Mouse (Mus musculus): Measurements from ENCODE around the gene Hist1h2ae. TPM values are rescaled to one million over a fixed set of nuclear protein-coding genes. Genes with fewer than 3 reads are reported as not detected.
"Not testable (repeated sequence)": the region's sequence is repeated elsewhere in the genome, so short reads cannot be mapped to it uniquely, and the experiment has no call there.

Gene Hist1h2ae
- polyA plus RNA-seq, 1 experiment from 2014 or later = 14.5 TPM

- H3K9me3 ChIP-seq (ENCODE audit: control insufficient read depth, low read length); H3K36me3 ChIP-seq (ENCODE audit: control insufficient read depth, insufficient read depth, low read length); H3K4me1 ChIP-seq (ENCODE audit: control insufficient read depth, insufficient read depth, low read depth, low read length); H3K9ac ChIP-seq (ENCODE audit: low read depth, low read length); H3K27me3 ChIP-seq (replicated peaks; ENCODE audit: control insufficient read depth, insufficient read depth, low read length): not testable (repeated sequence)
- Histone ChIP-seq H3K4me2 (ENCODE audit: low read length) (peak overlapping the region; percentile 45), H3K4me3 (ENCODE audit: low read length) (peak overlapping the region; percentile 43), H3K27ac (ENCODE audit: low read depth, low read length) (peak overlapping the region; percentile 81)
- ATAC-seq = peak; percentile 5; the same call in 1 of the 2 replicates
- WGBS = 0% methylated on average over 10 of the region's 14 CpGs
Observed at GRCm38 (mm10) chr13:23544787-23545120, 26.3 kb downstream of the Hist1h2ae start.

- Histone ChIP-seq H3K27ac (ENCODE audit: low read depth, low read length) (peak within 1 kb of the TSS; percentile 81), H3K4me2 (ENCODE audit: low read length) (peak within 1 kb of the TSS; percentile 83), H3K36me3 (ENCODE audit: control insufficient read depth, insufficient read depth, low read length) (no peaks in the 10 kb centered on the region), H3K4me3 (ENCODE audit: low read length) (peak within 1 kb of the TSS; percentile 47), H3K4me1 (ENCODE audit: control insufficient read depth, insufficient read depth, low read depth, low read length) (peaks cover 4% of the 10 kb centered on the region), H3K9me3 (ENCODE audit: control insufficient read depth, low read length) (no peaks in the 10 kb centered on the region), H3K27me3 (replicated peaks; ENCODE audit: control insufficient read depth, insufficient read depth, low read length) (no peaks in the 10 kb centered on the region), H3K9ac (ENCODE audit: low read depth, low read length) (peak within 1 kb of the TSS; percentile 64)
- WGBS = under 1% methylated on average over 21 of the region's 45 CpGs
- ATAC-seq = peak; percentile 97
Observed at GRCm38 (mm10) chr13:23543965-23544786, 26.8 kb downstream of the Hist1h2ae start, which contains the start of gene Hist1h3f. Gene Hist1h3f (plus strand): TSS chr13:23544052.

GRCm38 (mm10) chr13:23542999-23543607, 27.9 kb downstream of the Hist1h2ae start, which contains the start of gene Hist1h2bh:
Gene Hist1h2bh (minus strand): TSS chr13:23543392.
- peak within 1 kb of the TSS; percentile 56 for H3K9ac ChIP-seq (ENCODE audit: low read depth, low read length)
- H3K4me3 ChIP-seq (ENCODE audit: low read length) = peak within 1 kb of the TSS; percentile 47
- H3K36me3 ChIP-seq (ENCODE audit: control insufficient read depth, insufficient read depth, low read length); H3K4me1 ChIP-seq (ENCODE audit: control insufficient read depth, insufficient read depth, low read depth, low read length); H3K9me3 ChIP-seq (ENCODE audit: control insufficient read depth, low read length); H3K27me3 ChIP-seq (replicated peaks; ENCODE audit: control insufficient read depth, insufficient read depth, low read length): not testable (repeated sequence)
- WGBS = under 1% methylated on average over 25 of the region's 42 CpGs
- ATAC-seq = peak; percentile 93
- H3K27ac ChIP-seq (ENCODE audit: low read depth, low read length) = peak within 1 kb of the TSS; percentile 68
- H3K4me2 ChIP-seq (ENCODE audit: low read length) = peak within 1 kb of the TSS; percentile 83

DNA sequence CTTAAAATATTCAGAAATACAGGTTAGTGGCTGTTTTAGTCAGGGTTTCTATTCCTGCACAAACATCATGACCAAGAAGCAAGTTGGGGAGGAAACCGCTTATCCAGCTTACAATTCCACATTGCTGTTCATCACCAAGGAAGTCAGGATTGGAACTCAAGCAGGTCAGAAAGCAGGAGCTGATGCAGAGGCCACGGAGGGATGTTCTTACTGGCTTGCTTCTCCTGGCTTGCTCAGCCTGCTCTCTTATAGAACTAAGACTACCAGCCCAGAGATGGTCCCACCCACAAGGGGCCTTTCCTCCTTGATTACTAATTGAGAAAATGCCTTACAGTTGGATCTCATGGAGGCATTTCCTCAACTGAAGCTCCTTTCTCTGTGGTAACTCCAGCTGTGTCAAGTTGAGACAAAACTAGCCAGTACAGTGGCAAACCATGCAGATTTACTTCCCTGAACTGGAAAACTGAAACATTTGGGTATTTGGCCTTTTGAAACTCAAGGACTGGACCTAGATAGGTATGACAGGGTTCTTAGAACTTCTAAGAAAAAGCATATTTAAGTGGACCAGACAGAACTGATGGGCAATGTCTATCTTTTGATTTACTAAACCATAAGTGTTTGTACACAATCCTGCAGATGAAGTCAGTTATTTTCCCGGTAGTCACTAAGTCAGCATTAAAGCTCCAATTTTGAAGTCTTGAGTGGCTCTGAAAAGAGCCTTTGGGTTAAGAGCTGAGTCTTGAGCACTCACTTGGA, 28.6 kb downstream of the Hist1h2ae start:
- Histone ChIP-seq H3K4me2 (ENCODE audit: low read length) (peak overlapping the region; percentile 83), H3K9ac (ENCODE audit: low read depth, low read length) (peak overlapping the region; percentile 56), H3K4me3 (ENCODE audit: low read length) (peak overlapping the region; percentile 47)
- WGBS = 4% methylated on average over 3 of the region's 3 CpGs
- H3K27ac ChIP-seq (ENCODE audit: low read depth, low read length); H3K36me3 ChIP-seq (ENCODE audit: control insufficient read depth, insufficient read depth, low read length); H3K9me3 ChIP-seq (ENCODE audit: control insufficient read depth, low read length); ATAC-seq; H3K4me1 ChIP-seq (ENCODE audit: control insufficient read depth, insufficient read depth, low read depth, low read length); H3K27me3 ChIP-seq (replicated peaks; ENCODE audit: control insufficient read depth, insufficient read depth, low read length): not testable (repeated sequence)

DNA sequence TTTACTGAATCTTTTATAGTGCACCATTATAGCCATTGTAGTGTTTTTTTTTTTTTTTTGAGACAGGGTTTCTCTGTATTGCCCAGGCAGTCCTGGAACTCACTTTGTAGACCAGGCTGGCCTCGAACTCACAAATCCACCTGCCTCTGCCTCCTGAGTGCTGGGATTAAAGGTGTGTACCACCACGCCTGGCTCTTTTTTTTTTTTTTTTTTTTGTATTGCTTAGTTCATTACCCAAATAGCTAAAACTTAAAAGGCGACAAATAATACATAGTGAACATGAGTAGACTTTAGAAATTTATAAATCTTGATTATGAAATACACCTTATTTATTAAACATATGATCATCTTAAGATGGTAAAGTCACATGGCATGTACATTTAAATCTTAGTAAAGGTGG, 29.5 kb downstream of the Hist1h2ae start:
- no peaks in the 10 kb centered on the region for H3K27me3 ChIP-seq (replicated peaks; ENCODE audit: control insufficient read depth, insufficient read depth, low read length)
- H3K4me3 ChIP-seq (ENCODE audit: low read length) = no peak overlapping the region
- no peak for ATAC-seq
- no peaks in the 10 kb centered on the region for H3K36me3 ChIP-seq (ENCODE audit: control insufficient read depth, insufficient read depth, low read length)
- H3K4me2 ChIP-seq (ENCODE audit: low read length) = no peak overlapping the region
- peaks cover 4% of the 10 kb centered on the region for H3K4me1 ChIP-seq (ENCODE audit: control insufficient read depth, insufficient read depth, low read depth, low read length)
- H3K9ac ChIP-seq (ENCODE audit: low read depth, low read length) = no peak overlapping the region
- no peak overlapping the region for H3K27ac ChIP-seq (ENCODE audit: low read depth, low read length)
- no peaks in the 10 kb centered on the region for H3K9me3 ChIP-seq (ENCODE audit: control insufficient read depth, low read length)
- WGBS = 87% methylated on average over 3 of the region's 3 CpGs

- H3K27ac ChIP-seq (ENCODE audit: low read depth, low read length); H3K4me2 ChIP-seq (ENCODE audit: low read length); H3K27me3 ChIP-seq (replicated peaks; ENCODE audit: control insufficient read depth, insufficient read depth, low read length); ATAC-seq; H3K4me1 ChIP-seq (ENCODE audit: control insufficient read depth, insufficient read depth, low read depth, low read length); H3K9me3 ChIP-seq (ENCODE audit: control insufficient read depth, low read length); H3K9ac ChIP-seq (ENCODE audit: low read depth, low read length); H3K36me3 ChIP-seq (ENCODE audit: control insufficient read depth, insufficient read depth, low read length); H3K4me3 ChIP-seq (ENCODE audit: low read length): not testable (repeated sequence)
- WGBS = 89% methylated on average over 1 of the region's 1 CpGs
Observed at GRCm38 (mm10) chr13:23539821-23540220, 31.2 kb downstream of the Hist1h2ae start.

DNA sequence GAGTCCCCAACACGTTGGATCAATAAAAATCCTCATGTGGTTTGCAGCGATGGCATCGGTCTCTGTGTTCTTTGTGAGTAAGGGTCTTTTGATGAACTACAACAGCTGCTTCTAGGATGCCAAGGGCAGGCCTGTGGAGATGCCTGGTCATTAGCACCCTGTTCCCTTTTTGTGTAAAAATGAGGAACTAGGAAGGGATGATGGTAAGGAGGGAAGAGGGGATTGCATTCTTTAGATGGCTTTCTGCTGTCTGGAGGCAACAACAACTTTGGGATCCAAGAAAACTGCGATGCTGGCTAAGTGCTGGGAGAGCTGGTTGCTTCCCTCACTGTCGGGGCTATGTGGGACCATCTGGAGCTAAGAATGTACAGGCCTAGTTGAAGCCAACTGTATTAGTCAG, 32.8 kb downstream of the Hist1h2ae start:
- no peaks in the 10 kb centered on the region for H3K36me3 ChIP-seq (ENCODE audit: control insufficient read depth, insufficient read depth, low read length)
- ATAC-seq = no peak
- WGBS = 79% methylated on average over 5 of the region's 5 CpGs

DNA sequence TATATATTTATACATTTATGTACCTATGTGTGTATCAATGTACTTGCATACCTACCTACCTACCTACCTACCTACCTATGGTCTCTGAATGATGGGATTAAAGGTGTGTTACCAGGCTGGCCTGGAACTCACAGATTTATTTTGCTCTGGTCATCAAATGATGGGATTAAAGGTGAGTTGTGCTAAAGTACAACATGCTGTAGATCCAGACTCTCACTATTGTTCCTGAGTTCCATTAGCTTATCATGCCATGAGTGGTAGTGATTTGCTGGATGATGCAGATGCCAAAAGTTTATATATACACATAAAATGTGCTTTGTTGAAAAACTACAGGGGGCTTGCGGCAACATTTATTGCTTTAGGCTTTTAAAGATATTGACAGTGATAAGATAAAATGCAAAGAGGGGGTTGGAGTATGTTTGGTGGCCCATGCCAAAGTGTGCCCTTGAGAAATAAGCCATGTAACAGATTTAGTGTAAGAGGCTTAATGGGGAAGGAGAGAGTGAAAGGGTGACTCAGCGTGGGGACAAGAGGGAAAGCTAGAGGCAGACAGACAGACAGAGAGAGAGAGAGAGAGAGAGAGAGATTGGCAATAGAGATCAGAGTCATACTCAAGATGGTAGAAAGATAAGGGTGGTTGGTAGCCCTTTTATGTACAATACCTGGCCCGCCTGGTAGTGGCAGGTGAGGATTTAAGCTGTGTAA, 33.9 kb downstream of the Hist1h2ae start:
- 85% methylated on average over 3 of the region's 3 CpGs for WGBS
- Histone ChIP-seq H3K4me2 (ENCODE audit: low read length) (peak overlapping the region; percentile 25; the same call in 1 of the 2 replicates), H3K27me3 (replicated peaks; ENCODE audit: control insufficient read depth, insufficient read depth, low read length) (no peaks in the 10 kb centered on the region), H3K9ac (ENCODE audit: low read depth, low read length) (no peak overlapping the region), H3K36me3 (ENCODE audit: control insufficient read depth, insufficient read depth, low read length) (no peaks in the 10 kb centered on the region), H3K4me1 (ENCODE audit: control insufficient read depth, insufficient read depth, low read depth, low read length) (peaks cover 20% of the 10 kb centered on the region), H3K27ac (ENCODE audit: low read depth, low read length) (no peak overlapping the region), H3K4me3 (ENCODE audit: low read length) (no peak overlapping the region), H3K9me3 (ENCODE audit: control insufficient read depth, low read length) (no peaks in the 10 kb centered on the region)
- ATAC-seq = no peak

More for the DNA sequence above, 32.8 kb downstream of the Hist1h2ae start:
- Histone ChIP-seq H3K4me3 (ENCODE audit: low read length) (no peak overlapping the region), H3K9me3 (ENCODE audit: control insufficient read depth, low read length) (no peaks in the 10 kb centered on the region), H3K4me2 (ENCODE audit: low read length) (no peak overlapping the region), H3K4me1 (ENCODE audit: control insufficient read depth, insufficient read depth, low read depth, low read length) (peaks cover 14% of the 10 kb centered on the region), H3K9ac (ENCODE audit: low read depth, low read length) (no peak overlapping the region), H3K27me3 (replicated peaks; ENCODE audit: control insufficient read depth, insufficient read depth, low read length) (no peaks in the 10 kb centered on the region), H3K27ac (ENCODE audit: low read depth, low read length) (no peak overlapping the region)

All from hindbrain, embryonic 16.5 days (tissue).